Mouse (Mus musculus) heart, adult 2 months (tissue): ENCODE measurements around the gene Ralgps2. TPM values are rescaled to one million over a fixed set of nuclear protein-coding genes. Genes with fewer than 3 reads are reported as not detected.
A peak's percentile ranks its signal among the peaks of the same experiment; 100 is the strongest.

ENCODE experiments used
- DNase-seq, 2 experiments: peaks; one replicate each; pipeline ENCODE4 v3.0.0; 2021
- H3K27ac ChIP-seq: fragments of 200-600 bp; 2 replicates; pipeline ENCODE4 v1.8.1; 2022
- H3K27me3 ChIP-seq: fragments of 200-500 bp; 2 replicates; pipeline ENCODE4 v1.6.1; 2012; ENCODE audit warnings: mild to moderate bottlenecking, low read length, inconsistent platforms, mixed read lengths; ENCODE audit not compliant: control insufficient read depth, insufficient read depth
- H3K36me3 ChIP-seq: fragments of 200-500 bp; 2 replicates; pipeline ENCODE4 v1.6.1; 2012; ENCODE audit warnings: low read length, inconsistent platforms; ENCODE audit not compliant: control insufficient read depth, insufficient read depth
- H3K4me1 ChIP-seq: fragments of 200-500 bp; 2 replicates; pipeline ENCODE4 v1.6.1; 2011; ENCODE audit warnings: low read length; ENCODE audit not compliant: control insufficient read depth, insufficient read depth
- H3K4me3 ChIP-seq: fragments of 200-600 bp; 2 replicates; pipeline ENCODE4 v1.8.1; 2022
- H3K79me2 ChIP-seq: fragments of 200-500 bp; replicated peaks from 2 replicates; pipeline ENCODE4 v1.6.1; 2012; ENCODE audit warnings: mild to moderate bottlenecking, inconsistent platforms, low read length, moderate library complexity, mixed read lengths; ENCODE audit not compliant: control insufficient read depth, insufficient read depth
- H3K9ac ChIP-seq: fragments of 200-500 bp; 2 replicates; pipeline ENCODE4 v1.6.1; 2012; ENCODE audit warnings: low read depth, mild to moderate bottlenecking, control low read depth, inconsistent platforms, low read length, mixed read lengths
- CTCF ChIP-seq: fragments of 200-600 bp; IDR thresholded peaks from 2 replicates; pipeline ENCODE4 v1.8.1; 2022; ENCODE audit warnings: antibody characterized with exemption, mild to moderate bottlenecking, moderate library complexity
- EP300 ChIP-seq: fragments of 200-500 bp; IDR thresholded peaks from 2 replicates; pipeline ENCODE4 v1.6.1; 2011; ENCODE audit warnings: low read depth, low read length, control low read depth; ENCODE audit not compliant: insufficient read depth
- POLR2A ChIP-seq: fragments of 200-500 bp; IDR thresholded peaks from 2 replicates; pipeline ENCODE4 v1.6.1; 2011; ENCODE audit warnings: mild to moderate bottlenecking, low read depth, low read length, control low read depth; ENCODE audit not compliant: insufficient read depth
- WGBS: fragments of 180-500 bp; shearing (Covaris S2); methylation state at CpG from one replicate; pipeline ENCODE4 v1.1.7; 2018; 5-methylcytosine and 5-hydroxymethylcytosine counted together
- intact Hi-C: fragments of 180-260 bp; cut with DNase I; formaldehyde crosslinking; loops from one replicate; pipeline ENCODE4 v1.15.1; 2025
- polyA plus RNA-seq: library from polyadenylated mRNA; depleted of rRNA; stranded (reverse); fragments of >200 nt; gene quantifications from 2 replicates; pipeline ENCODE4 v1.2.3, GENCODE M21; 2012
- total RNA-seq, 2 experiments: library from RNA; stranded (reverse); gene quantifications; 2 replicates each; pipeline ENCODE4 v1.2.3; 2021

The Ralgps2 gene
- total and polyA plus RNA-seq, 3 experiments = 3.5 to 8.1 (median 8.1) TPM

- H3K36me3 ChIP-seq = no peaks in the 10 kb centered on the region
- WGBS = 16% methylated on average over 8 of the region's 8 CpGs
- H3K9ac ChIP-seq = peak overlapping the region; percentile 80
- no peaks in the 10 kb centered on the region; the same call in 1 of the 2 replicates for H3K79me2 ChIP-seq
- intact Hi-C loops = no loop called here
- no peak overlapping the region for H3K27ac ChIP-seq
- H3K4me3 ChIP-seq = peak overlapping the region; percentile 74
- DNase-seq = no peak
- no peaks in the 10 kb centered on the region for H3K27me3 ChIP-seq
- H3K4me1 ChIP-seq = no peaks in the 10 kb centered on the region
- TF ChIP-seq EP300 (no peak), CTCF (no peak), POLR2A (no peak)
Measured at GRCm38 (mm10) chr1:156940142-156940522, 706 bp upstream of the Ralgps2 start.

DNA sequence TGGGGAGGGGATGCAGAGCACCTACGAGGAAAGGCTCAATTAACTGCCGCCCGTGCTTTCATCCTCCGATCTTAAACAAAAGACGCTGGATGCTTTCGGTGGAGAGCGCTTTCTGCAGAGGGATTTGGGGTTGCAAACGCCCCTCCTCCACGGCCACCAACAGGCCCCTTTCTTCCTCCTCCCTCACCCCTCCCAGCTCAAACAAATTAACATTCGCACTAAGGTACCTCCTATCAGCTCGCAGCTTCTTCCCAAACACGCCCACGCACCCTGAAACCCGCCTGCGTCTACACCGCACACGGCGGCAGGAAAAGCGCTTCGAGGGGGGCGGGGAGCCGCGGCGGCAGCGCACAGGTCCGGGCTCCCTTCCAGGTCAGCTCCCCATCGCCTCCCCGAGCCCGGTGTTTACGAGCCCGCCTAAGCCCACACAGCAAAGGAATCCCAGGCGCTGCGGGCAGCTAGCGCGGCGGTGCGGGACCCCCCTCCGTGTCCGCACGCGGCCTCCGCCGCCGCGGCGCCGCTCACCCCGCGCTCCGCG, 652 bp downstream of the Ralgps2 start:
- Histone ChIP-seq H3K79me2 (no peaks in the 10 kb centered on the region; the same call in 1 of the 2 replicates), H3K9ac (peak overlapping the region; percentile 80), H3K27ac (peak overlapping the region; percentile 31), H3K4me3 (peak overlapping the region; percentile 74), H3K36me3 (no peaks in the 10 kb centered on the region), H3K4me1 (no peaks in the 10 kb centered on the region), H3K27me3 (no peaks in the 10 kb centered on the region)
- under 1% methylated on average over 51 of the region's 51 CpGs for WGBS
- DNase-seq = peak; percentile 63 to 76
- intact Hi-C loops = no loop called here
- no peak for TF ChIP-seq CTCF
- TF ChIP-seq POLR2A = no peak
- TF ChIP-seq EP300 = no peak

- Histone ChIP-seq H3K27ac (no peak overlapping the region), H3K4me3 (no peak overlapping the region), H3K9ac (no peak overlapping the region), H3K27me3 (no peaks in the 10 kb centered on the region), H3K79me2 (no peaks in the 10 kb centered on the region; the same call in 1 of the 2 replicates), H3K4me1 (no peaks in the 10 kb centered on the region), H3K36me3 (no peaks in the 10 kb centered on the region)
- intact Hi-C loops = no loop called here
- TF ChIP-seq POLR2A (no peak), CTCF (no peak), EP300 (no peak)
- no peak for DNase-seq
- WGBS = 88% methylated on average over 7 of the region's 7 CpGs
Measured at GRCm38 (mm10) chr1:156937436-156937835, 2.0 kb downstream of the Ralgps2 start.

DNA sequence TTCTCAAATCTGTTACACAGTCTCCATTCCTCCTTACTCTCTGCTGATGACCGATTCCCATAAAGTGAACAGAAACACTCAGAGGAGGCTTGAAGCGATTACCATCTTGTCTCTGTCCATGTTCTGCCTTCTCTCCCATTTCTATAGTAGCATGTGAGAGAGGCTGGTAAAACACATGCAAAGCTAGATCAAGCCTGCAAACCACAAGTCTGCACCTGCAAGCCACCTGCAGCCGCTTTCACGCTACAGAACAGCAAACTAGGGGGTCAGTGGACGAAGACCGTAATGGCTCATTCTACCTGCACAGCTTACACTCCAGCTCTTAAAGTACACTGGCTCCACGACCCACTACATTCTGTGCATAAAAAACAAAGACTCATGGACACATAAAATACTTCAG, 5.7 kb downstream of the Ralgps2 start:
- no peak overlapping the region for H3K4me3 ChIP-seq
- WGBS = 92% methylated on average over 7 of the region's 7 CpGs
- H3K27ac ChIP-seq = no peak overlapping the region
- no peaks in the 10 kb centered on the region for H3K36me3 ChIP-seq
- H3K4me1 ChIP-seq = no peaks in the 10 kb centered on the region; the same call in 1 of the 2 replicates
- no peaks in the 10 kb centered on the region; the same call in 1 of the 2 replicates for H3K79me2 ChIP-seq
- TF ChIP-seq EP300 = no peak
- TF ChIP-seq POLR2A = no peak
- no peak for TF ChIP-seq CTCF
- no peak for DNase-seq
- H3K9ac ChIP-seq = no peak overlapping the region
- intact Hi-C loops = no loop called here
- no peaks in the 10 kb centered on the region for H3K27me3 ChIP-seq

- Histone ChIP-seq H3K4me3 (no peak overlapping the region), H3K4me1 (no peaks in the 10 kb centered on the region; the same call in 1 of the 2 replicates), H3K9ac (no peak overlapping the region), H3K36me3 (no peaks in the 10 kb centered on the region), H3K79me2 (no peaks in the 10 kb centered on the region), H3K27ac (no peak overlapping the region), H3K27me3 (no peaks in the 10 kb centered on the region)
- intact Hi-C loops = no loop called here
- WGBS = 51% methylated on average over 3 of the region's 3 CpGs
- DNase-seq = no peak
- TF ChIP-seq EP300 (no peak), CTCF (no peak), POLR2A (no peak)
Measured at GRCm38 (mm10) chr1:156932036-156932774, 7.2 kb downstream of the Ralgps2 start.
